Mouse (Mus musculus) left cerebral cortex, adult 8-10 months (tissue): ENCODE results near the gene Srl. TPM values are rescaled to one million over a fixed set of nuclear protein-coding genes. Genes with fewer than 3 reads are reported as not detected.
"Not testable (repeated sequence)": the region's sequence is repeated elsewhere in the genome, so short reads cannot be mapped to it uniquely, and the experiment has no call there.

Experiments
- DNase-seq, 2 experiments: peaks; one replicate each; pipeline ENCODE4 v3.0.0; 2022; ENCODE audit warnings: low spot score in 2 of 2
- total RNA-seq, 4 experiments: library from RNA; stranded (reverse); gene quantifications; 2 replicates each; pipeline ENCODE4 v1.2.4; 2022

Gene Srl
- total RNA-seq, 4 experiments from 2014 or later, result 3.6 to 7.4 (median 5.1) TPM

DNA sequence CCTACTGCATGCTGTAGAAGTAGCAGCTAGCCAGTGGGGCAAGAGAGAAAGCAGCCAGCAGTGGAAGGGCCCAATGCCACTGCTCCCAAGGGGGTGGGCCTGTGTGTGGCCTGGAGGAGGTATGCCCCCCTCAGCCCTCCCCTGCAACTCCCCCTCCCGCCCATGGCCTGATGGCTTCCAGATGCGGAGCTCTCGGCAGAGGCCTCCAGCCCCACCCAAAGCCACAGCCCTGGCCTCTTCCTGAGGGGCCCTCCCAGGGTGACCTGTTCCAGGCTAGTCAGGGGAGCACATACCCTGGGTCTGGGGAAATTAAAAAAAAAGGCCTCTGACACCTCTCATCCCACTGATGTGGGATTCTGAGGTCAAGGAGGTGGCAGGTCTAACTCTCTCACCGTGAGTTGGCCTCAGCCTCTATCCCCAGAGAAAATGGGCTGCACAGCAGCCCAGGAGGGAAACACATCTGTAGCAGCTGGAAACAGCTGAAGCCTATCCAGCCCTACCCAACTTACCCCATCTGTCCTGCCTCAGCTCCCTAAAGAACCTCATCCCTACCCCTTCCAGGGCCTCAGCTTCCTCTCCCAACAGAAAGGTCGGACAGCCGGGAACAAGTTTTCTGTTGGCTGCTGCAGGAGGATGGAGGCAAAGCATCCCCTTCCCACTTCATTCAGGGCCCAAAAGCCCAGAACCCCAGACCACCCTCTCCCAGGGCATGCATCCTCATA lies 11.4 kb upstream of the Srl start:
- no peak for DNase-seq

- DNase-seq, result no peak
Observed at GRCm38 (mm10) chr16:4551885-4552284, 10.3 kb upstream of the Srl start.

- DNase-seq, result peak in 1 of 2 experiments; percentile 40
Observed at GRCm38 (mm10) chr16:4551056-4551455, 9.4 kb upstream of the Srl start.

GRCm38 (mm10) chr16:4548953-4549688 lies 7.5 kb upstream of the Srl start:
- DNase-seq, result no peak

DNA sequence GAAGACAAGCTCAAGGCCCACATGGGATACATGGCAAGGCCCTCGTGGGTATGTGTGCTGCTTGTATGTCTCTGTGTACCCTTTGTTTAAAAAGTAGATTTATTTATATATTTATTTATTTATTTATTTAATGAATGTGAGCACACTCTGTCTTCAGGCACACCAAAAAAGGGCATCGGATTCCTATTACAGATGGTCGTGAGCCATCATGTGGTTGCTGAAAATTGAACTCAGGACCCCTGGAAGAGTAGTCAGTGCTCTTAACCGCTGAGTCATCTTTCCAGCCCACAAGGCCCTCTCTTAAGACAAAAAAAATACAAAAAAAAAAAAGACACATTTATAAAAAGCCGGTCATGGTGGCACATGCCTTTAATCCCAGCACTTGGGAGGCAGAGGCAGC lies 6.0 kb upstream of the Srl start:
- no peak for DNase-seq

GRCm38 (mm10) chr16:4546838-4547237 lies 5.2 kb upstream of the Srl start:
- DNase-seq, result no peak

- no peak for DNase-seq
Observed at GRCm38 (mm10) chr16:4544845-4545244, 3.2 kb upstream of the Srl start.

- no peak for DNase-seq
Observed at GRCm38 (mm10) chr16:4543266-4543665, 1.6 kb upstream of the Srl start.

DNA sequence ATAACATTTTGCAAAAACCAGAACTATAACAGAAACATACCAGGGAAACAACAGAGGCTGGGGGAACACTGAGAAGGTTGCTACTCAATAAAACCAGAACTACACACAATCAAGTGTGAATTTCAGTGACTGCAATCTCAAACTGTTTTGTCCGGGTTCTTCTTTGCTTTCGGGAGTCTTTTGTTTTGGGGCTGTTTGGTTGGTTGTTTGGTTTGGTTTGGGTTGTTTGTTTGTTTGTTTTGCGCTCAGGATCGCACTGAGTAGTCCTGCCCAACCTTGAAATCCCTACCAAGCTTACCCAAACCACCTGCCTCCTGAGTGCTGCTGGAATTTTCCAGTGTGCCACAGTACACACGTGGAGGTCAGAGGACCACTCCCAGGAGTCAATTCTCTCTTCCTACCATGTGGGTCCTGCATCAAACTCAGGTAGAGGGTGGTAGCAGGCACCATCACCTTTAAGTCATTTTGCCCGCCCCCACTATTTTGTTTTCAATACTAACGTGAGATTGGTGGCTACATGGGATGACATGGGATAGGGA lies 689 bp upstream of the Srl start:
- DNase-seq, result no peak

DNA sequence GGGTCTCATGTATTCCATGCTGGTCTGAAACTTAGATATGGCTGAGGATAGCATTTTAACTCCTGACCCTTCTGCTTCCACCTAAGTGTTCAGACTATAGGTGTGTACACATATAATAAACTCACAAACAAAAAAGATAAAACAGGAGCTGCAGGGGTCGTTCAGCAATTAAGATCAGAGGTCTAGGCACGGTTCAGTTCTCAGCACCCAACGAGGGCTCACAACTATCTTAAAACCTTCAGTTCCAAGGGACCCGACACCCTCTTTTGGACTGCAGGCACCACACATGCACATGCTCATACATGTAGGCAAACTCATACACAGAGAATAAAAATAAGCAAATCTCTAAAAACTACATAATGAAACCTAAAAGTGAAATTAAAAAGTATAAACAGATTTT lies 583 bp downstream of the Srl start:
- no peak for DNase-seq

DNA sequence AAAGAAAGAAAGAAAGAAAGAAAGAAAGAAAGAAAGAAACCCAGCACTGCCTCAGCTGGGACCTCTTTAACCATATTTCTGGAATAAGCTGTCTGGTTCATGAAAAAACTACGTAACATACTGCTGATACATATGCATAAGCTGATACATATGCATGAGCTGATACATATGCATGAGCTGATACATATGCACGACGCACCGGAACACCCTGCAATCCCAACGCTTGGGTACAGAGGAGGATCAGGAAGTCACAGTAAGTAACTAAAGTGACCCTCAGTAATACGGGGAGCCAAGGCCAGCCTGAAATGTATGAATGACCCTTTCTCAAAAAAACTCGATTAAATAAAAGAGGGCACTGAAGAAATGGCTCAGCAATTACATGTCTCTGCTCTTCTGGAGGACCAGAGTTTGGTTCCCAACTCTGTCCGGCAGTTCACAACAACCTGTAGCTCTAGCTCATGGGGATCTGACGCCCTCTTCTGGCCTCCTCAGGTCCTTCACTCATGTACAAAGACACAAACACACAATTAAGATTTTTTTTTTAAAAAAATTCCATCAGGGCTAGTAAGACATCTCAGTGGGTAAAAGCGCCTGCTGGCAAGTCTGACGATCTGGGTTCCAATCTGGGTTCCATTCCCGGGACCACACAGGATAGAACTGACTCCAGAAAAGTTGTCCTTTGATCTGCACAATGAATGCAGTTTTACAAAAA lies 1.4 kb downstream of the Srl start:
- DNase-seq, result no peak

GRCm38 (mm10) chr16:4539521-4539920 lies 2.1 kb downstream of the Srl start:
- DNase-seq, result no peak

GRCm38 (mm10) chr16:4537616-4538358 lies 3.8 kb downstream of the Srl start:
- no peak for DNase-seq

- not testable (repeated sequence) for DNase-seq
Observed at GRCm38 (mm10) chr16:4527373-4527772, 14.2 kb downstream of the Srl start.

DNA sequence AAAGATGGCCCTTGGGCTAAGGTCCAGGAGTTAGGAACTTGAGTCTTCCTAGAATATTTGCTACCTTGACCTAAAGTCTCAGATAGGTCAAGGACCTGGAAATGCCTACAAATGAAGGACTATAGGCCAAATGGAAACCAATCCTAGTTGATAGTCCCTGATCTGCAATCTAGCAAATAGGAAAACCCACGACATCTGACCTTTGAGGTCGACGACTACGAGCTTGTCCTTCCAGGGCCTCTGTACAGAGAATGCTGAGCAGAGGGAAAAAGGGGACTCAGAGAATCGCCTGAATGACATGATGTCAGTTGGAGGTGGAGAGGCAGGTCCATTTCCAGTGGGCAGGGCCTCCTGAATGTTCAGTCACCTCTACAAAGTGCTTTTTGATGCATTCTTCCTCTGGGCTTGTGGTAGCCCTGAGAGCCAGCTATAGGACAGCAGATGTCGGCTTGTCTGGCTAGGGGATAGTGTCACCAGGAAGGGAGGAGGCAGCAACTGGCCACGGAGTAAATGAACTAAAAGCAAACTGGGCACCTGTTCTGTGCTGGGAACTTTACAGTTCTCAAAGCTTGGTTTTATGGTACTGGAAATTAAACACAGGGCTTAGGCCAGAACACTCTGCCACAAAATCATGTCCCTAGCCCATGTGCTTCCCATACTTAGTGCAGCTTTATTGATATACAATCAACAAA lies 18.2 kb downstream of the Srl start:
- no peak for DNase-seq

- DNase-seq, result no peak
Observed at GRCm38 (mm10) chr16:4522879-4523278, 18.7 kb downstream of the Srl start.

- no peak for DNase-seq
Observed at GRCm38 (mm10) chr16:4521735-4522530, 19.7 kb downstream of the Srl start.

DNA sequence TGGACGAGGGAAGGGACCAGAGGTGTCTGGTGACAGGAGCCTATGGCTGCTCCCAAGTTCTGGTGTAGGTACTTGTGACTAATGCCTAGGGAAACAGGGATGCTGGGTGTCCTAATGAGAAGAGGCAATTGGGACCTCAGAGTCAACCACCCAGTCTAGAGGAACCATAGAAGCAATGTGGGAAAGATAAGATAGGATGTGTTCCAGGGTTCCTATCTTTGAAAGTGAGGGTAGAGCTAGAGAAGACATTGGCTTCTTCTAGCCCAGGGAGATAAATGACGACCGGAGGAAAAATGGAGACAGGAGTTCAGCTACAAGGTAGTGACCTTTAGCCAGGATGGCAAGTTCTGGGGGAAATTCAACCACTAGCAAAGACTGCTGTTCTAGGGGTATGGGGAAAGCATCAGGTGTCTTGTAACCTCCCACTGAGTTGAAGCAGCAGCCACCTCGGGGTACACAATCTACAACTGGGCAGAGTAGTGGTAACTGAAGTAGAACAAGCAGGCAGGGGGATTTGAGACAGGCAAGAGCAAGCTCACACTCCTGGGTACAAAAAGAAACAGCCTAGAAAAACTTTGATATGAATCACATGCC lies 20.4 kb downstream of the Srl start:
- DNase-seq, result no peak

DNA sequence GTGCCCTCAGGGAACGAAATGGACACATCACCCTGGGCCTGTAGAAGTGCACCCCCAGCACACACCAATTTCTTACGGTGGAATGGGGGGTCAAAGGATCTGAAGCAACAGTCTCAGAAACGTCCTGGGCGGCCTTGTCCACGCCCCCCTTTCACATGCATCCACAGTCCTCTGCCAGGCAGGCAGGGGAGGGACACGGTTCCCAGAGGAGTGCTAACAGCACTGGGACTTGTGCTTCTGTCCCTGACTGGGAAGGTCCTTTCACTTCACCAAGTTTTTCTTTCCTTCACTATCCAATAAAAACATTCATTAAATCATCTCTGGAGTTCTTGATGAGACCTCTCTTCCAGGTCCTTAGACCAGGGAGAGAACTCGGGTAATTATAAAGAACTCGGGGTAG lies 20.9 kb downstream of the Srl start:
- no peak for DNase-seq

DNA sequence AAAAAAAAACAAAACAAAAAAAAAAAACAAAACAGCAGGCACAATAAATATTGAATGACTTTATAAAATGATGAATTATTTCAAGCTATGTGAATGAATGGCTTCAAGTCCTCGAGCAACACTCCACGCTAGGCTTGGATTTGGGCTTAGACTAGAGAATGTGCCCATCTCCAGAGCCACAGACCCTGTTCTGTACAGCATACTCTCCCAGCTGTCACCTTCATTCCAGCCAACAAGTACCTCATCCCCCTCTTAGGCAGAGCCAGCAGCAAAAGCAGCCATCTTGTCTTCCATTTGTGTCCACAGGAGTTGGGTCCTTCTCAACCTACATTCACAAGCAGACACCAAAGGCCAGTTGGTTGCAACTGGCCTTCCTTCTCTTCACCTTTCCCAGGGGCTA lies 21.8 kb downstream of the Srl start:
- DNase-seq, result no peak
